Mouse (Mus musculus): ENCODE measurements around the gene Apol7c. TPM values are rescaled to one million over a fixed set of nuclear protein-coding genes. Genes with fewer than 3 reads are reported as not detected.
"Not testable (repeated sequence)": the region's sequence is repeated elsewhere in the genome, so short reads cannot be mapped to it uniquely, and the experiment has no call there.

The Apol7c gene
- polyA plus RNA-seq, 1 experiment = 0.60 TPM

DNA sequence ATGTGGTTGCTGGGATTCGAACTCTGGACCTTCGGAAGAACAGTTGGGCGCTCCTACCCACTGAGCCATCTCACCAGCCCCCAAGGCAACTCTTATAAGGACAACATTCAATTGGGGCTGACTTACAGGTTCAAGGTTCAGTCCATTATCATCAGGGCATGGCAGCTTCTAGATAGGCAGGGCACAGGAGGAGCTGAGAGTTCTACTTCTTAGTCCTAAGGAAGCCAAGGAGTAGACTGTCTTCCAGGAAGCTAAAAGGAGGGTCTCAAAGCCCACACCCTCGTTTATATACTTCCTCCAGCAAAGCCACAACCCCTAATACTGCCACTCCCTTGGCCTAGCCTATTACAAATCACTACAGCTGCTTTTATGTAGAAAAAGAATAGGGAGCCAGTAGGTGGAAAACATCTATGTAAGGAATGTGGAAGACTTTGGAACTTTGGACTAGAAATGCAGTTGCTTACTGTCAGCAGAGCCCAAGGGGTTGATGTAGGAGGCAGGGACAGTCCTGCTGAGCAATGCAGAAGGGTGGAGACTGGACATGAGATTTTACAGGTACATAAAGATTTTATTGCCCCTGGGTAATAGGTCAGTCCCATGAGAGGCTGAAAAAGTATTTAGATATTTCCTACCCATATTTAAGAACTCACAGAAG lies 50.8 kb downstream of the Apol7c start:
- no peak for TF ChIP-seq CTCF (IDR thresholded peaks at IDR 0.05; ENCODE audit: low read depth, low read length)
- no peak for TF ChIP-seq POLR2A (IDR thresholded peaks at IDR 0.05; ENCODE audit: borderline replicate concordance, low read depth, low read length)
- no peaks in the 10 kb centered on the region for H3K4me1 ChIP-seq (ENCODE audit: control insufficient read depth, insufficient read depth, low read length)
- H3K4me3 ChIP-seq (ENCODE audit: insufficient read depth, low read length) = no peak overlapping the region
- H3K27ac ChIP-seq (ENCODE audit: insufficient read depth, low read depth, low read length) = no peak overlapping the region

DNA sequence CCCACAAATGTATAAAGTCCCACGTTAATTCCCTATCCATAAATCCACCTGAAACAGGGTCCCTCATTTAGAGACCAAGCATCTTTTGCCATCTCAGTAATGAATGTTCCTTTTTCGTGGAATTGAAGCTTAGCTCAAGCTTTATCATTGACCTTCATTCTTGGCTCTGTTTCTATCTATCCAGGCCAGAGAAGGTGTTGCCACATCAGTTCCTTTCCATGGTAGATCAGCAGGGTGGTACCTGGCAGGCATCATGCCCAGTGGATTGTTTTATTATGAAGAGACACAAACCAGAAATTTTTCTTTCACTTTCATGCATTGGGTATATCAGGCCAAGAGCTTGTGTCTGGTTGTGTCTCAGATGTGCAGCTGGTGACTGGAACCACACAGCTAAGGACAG lies 56.4 kb downstream of the Apol7c start, which contains the start of gene Apol10a:
Gene Apol10a, plus strand, starts transcription at position 355 of the 400 bp plus-strand sequence.
- H3K4me1 ChIP-seq (ENCODE audit: control insufficient read depth, insufficient read depth, low read length); H3K4me3 ChIP-seq (ENCODE audit: insufficient read depth, low read length); H3K27ac ChIP-seq (ENCODE audit: insufficient read depth, low read depth, low read length): not testable (repeated sequence)

Other genes with a start within 250 kb of the Apol7c start
- gene Rbfox2, start 226.3 kb downstream of the Apol7c start, polyA plus RNA-seq (2012; ENCODE audit: insufficient read depth, insufficient read length, missing spikeins) = 1.3 and 2.0 TPM in 2 replicates
- gene Apol7a, start 134.2 kb downstream of the Apol7c start, polyA plus RNA-seq (2012; ENCODE audit: insufficient read depth, insufficient read length, missing spikeins) = not detected in 2 replicates
- not detected in 2 replicates for gene Apol9a, start 122.2 kb downstream of the Apol7c start, polyA plus RNA-seq (2012; ENCODE audit: insufficient read depth, insufficient read length, missing spikeins)
- not detected in 2 replicates for gene Apol7b, start 85.8 kb downstream of the Apol7c start, polyA plus RNA-seq (2012; ENCODE audit: insufficient read depth, insufficient read length, missing spikeins)
- not detected in 2 replicates for gene Apol10a, start 56.3 kb downstream of the Apol7c start, polyA plus RNA-seq (2012; ENCODE audit: insufficient read depth, insufficient read length, missing spikeins)
- not detected in 2 replicates for gene Apol11a, start 25.0 kb downstream of the Apol7c start, polyA plus RNA-seq (2012; ENCODE audit: insufficient read depth, insufficient read length, missing spikeins)
- not detected in 2 replicates for gene 1700025B11Rik, start 28.6 kb upstream of the Apol7c start, polyA plus RNA-seq (2012; ENCODE audit: insufficient read depth, insufficient read length, missing spikeins)
- not detected in 2 replicates for gene Apol10b, start 62.8 kb upstream of the Apol7c start, polyA plus RNA-seq (2012; ENCODE audit: insufficient read depth, insufficient read length, missing spikeins)
- gene Gm36245, start 65.9 kb upstream of the Apol7c start, polyA plus RNA-seq (2012; ENCODE audit: insufficient read depth, insufficient read length, missing spikeins) = not detected in 2 replicates
- not detected in 2 replicates for gene Apol11b, start 110.0 kb upstream of the Apol7c start, polyA plus RNA-seq (2012; ENCODE audit: insufficient read depth, insufficient read length, missing spikeins)
- gene Apol7e, start 165.5 kb upstream of the Apol7c start, polyA plus RNA-seq (2012; ENCODE audit: insufficient read depth, insufficient read length, missing spikeins) = not detected in 2 replicates
- 0.72 and 1.0 TPM in 2 replicates for gene Apol9b, start 195.7 kb upstream of the Apol7c start, polyA plus RNA-seq (2012; ENCODE audit: insufficient read depth, insufficient read length, missing spikeins)
- not detected in 2 replicates for gene Apol8, start 223.7 kb upstream of the Apol7c start, polyA plus RNA-seq (2012; ENCODE audit: insufficient read depth, insufficient read length, missing spikeins)